Mouse (Mus musculus): ENCODE results near the gene Galnt11.
"Not testable (repeated sequence)": the region's sequence is repeated elsewhere in the genome, so short reads cannot be mapped to it uniquely, and the experiment has no call there.

Galnt11 gene

DNA sequence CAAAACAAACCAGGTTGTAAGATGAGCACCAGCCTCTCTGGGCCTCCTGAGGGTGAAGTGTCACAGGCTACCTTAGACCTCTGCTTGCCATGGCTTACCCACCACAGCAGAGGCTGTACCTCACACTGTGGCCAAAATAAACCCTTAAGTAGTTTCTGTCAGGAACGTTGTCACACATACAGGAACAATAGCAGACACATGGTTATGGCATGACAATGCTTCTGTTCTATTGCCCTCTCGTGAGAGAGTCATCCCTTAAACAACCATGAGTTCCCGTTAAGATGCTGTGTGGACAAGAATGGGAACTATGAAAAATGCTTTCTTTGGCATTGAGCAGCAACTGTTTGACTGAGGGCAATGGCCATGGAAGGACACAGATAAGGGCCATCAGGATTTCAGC lies at the start of gene Galnt11:
Gene Galnt11, plus strand, starts transcription at position 301 of the 400 bp plus-strand sequence.
- DNase-seq (ENCODE audit: low spot score in 2 of 2), result no peak

DNA sequence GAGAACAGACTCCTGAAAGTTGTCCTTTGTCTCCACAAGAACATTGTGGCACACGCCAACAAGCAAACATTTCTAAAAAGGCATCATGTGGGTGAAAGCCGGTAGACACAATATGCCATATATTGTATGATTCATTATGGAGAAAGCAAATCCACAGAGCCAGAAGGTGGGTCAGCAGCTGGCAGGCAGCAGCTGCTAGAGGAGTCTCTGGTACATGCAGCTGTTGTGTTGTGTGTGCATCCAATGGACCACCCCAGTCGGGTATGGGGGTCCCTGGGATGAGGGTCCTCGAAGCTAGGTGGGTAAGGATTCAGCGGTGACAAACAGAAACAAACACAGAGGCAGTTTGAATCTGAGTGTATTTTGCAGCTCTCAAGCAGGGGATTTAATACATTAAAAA lies 43.8 kb upstream of the Galnt11 start:
- DNase-seq (ENCODE audit: low spot score in 2 of 2), result not testable (repeated sequence)

DNA sequence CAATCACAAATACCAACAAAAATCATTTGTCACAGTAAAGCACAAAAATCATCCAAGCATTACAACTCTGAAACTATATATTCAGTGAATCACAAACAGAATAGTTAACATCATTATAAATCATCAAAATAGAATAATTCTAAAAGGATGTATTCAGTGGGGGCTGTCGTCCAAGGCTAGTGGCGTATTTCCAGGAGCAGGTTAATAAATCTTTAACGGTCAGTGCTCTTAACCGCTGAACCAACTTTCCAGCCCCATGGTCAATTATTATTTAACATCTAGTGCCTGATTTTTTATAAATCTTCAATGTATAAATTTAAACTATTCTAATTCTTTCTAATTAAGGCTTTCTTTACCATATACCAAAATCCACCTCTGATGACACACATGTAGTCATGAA lies 43.2 kb upstream of the Galnt11 start:
- DNase-seq (ENCODE audit: low spot score in 2 of 2), result not testable (repeated sequence)

DNA sequence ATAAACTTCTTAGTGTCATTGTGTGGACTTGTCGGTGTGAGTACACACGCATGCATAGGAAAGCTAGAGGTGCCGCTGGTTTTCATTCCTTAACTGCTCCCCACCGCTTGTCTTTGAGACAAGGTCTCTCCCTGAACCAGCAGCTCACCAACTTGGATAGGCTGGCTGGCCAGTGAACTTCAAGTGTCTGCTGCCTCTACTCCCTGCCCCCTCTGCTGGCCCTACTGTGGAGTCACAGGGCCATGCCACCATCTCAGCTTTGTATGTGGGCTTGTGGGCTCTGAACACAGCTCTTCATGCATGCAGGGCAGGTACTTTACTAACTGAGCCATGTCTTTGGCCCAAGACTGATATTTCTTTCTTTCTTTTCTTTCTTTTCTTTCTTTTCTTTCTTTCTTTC lies 42.4 kb upstream of the Galnt11 start:
- DNase-seq (ENCODE audit: low spot score in 2 of 2), result no peak

- no peak for DNase-seq (ENCODE audit: low spot score in 2 of 2)
Measured at GRCm38 (mm10) chr5:25179936-25180488, 41.7 kb upstream of the Galnt11 start.

DNA sequence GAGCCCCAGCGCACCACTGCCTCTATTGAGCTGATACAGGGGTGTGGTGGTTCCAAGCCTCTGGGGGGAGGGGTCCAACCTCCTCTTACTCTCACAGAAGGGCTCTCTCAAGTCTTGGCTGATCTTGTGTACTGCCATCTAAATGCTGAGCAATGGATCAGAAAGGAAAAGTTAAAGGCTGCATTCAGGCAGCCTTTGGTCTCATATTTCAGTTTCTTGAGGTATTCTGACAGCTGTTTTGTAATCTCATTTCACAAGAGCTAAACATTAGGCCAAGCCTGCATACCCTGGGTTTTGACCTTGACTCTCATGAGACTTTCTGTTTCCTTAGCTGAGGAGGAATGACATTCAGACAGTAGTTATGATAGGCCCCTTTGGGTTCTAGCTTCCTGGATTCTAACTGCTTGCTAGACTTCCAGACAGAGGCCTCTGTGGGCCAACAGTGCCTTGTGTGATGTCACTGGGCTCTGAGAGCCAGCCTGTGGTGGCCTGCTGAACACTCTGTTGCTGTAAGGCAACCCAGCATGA lies 40.6 kb upstream of the Galnt11 start, which contains the start of gene Galntl5:
Gene Galntl5, plus strand, starts transcription at position 457 of the 528 bp plus-strand sequence.
- DNase-seq (ENCODE audit: low spot score in 2 of 2), result no peak

- DNase-seq (ENCODE audit: low spot score in 2 of 2), result no peak
Measured at GRCm38 (mm10) chr5:25183595-25183994, 38.1 kb upstream of the Galnt11 start.

DNA sequence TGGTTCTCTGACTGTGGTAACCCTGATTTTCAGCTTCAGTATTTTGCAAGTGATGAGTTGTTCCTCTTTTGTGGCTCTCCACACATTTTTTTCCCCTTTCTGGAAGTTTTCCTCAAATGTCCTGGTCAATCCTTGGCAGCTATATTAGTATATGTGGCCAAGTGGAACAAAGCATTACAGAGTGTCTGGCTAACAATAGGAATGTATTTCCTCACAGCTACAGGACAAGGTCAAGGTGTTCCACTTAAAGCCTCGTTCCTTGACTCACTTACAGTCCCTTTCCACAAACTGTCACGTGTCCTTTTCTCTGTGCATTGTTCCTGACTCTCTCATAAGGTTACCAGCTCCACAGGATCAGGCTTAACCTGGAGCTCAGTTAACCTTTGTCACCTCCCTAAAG lies 37.1 kb upstream of the Galnt11 start:
- DNase-seq (ENCODE audit: low spot score in 2 of 2), result no peak

DNA sequence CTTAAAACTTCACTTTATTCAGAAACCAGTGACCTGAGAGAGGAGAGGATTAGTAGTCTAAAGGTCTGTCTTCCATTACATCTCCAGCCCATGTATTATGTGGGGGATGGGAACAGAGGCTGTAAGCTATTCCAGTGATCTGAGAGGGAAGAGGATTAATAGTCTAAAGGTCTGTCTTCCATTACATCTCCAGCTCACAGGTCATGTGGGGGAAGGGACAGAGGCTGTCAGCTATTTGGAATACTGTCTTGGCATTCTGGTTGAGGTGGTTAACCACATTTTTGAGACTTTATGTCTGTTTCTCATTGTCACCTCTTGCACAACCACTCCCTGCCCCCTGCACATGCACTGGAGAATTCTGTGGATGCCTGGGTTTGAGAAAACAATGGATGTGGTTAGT lies 34.0 kb upstream of the Galnt11 start:
- DNase-seq (ENCODE audit: low spot score in 2 of 2), result no peak

DNA sequence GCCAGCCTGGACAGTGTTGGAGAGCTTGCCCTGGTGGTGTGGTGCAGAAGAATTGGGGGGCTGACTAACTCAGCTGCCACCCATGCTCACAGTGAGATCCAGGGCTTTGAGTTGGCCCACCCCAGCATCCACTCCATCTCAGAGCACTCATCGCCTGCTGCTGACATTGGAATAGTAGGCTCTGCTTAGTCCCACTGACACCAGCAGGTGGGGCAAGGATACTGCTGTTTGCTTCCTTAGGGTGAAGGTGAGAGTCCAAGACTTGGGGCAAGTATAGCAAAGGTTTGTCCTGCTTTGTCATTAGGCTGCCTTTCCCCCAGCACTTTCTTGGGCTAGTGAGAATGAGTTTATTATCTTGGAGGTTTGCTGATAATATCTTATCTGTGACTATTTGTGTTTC lies 32.9 kb upstream of the Galnt11 start:
- DNase-seq (ENCODE audit: low spot score in 2 of 2), result peak in 1 of 2 experiments; percentile 24

DNA sequence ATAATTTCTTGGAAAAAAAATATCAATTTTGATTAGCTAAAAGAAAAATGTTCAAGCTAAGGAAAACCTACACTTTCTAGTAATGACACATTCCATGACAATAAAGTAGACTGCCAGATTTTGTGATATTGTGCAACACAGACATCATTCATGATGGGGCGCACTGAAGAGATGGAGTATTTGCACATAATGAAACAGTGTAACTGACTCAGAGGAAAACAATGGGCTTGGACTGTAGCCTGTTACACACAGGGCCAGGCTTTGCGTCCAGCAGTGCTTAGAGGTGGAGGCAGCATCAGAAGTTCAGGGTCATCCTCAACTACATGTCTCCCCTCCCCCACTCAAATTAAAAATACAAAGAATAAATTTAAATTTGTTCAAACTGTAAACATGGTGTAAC lies 31.2 kb upstream of the Galnt11 start:
- DNase-seq (ENCODE audit: low spot score in 2 of 2), result no peak

- DNase-seq (ENCODE audit: low spot score in 2 of 2), result no peak
Measured at GRCm38 (mm10) chr5:25211872-25212271, 9.8 kb upstream of the Galnt11 start.

DNA sequence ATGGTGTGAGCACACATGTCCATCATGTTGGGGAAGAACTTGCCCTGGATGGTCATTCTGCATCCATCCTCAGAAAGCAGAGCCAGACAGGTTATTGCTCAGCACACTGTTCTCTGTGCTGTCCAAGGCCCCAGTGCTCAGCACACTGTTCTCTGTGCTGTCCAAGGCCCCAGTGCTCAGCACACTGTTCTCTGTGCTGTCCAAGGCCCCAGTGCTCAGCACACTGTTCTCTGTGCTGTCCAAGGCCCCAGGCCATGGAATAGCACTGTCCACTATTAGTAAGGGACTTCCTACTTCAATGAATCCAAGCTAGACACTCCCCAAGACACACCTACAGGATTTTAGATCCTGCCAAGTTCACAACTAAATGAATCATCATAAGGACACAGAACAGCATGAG lies 8.5 kb upstream of the Galnt11 start:
- DNase-seq (ENCODE audit: low spot score in 2 of 2), result not testable (repeated sequence)

- DNase-seq (ENCODE audit: low spot score in 2 of 2), result no peak
Measured at GRCm38 (mm10) chr5:25215006-25215405, 6.7 kb upstream of the Galnt11 start.

GRCm38 (mm10) chr5:25222752-25223702 lies 1.3 kb downstream of the Galnt11 start, which contains the start of gene E130116L18Rik:
Gene E130116L18Rik (minus strand): TSS chr5:25223153.
- DNase-seq (ENCODE audit: low spot score in 2 of 2), result peak; percentile 58 to 85

GRCm38 (mm10) chr5:25224377-25224776 lies 2.7 kb downstream of the Galnt11 start:
- DNase-seq (ENCODE audit: low spot score in 2 of 2), result not testable (repeated sequence)

- DNase-seq (ENCODE audit: low spot score in 2 of 2), result no peak
Measured at GRCm38 (mm10) chr5:25243101-25243500, 21.4 kb downstream of the Galnt11 start.

GRCm38 (mm10) chr5:25245806-25246472 lies 24.2 kb downstream of the Galnt11 start:
- DNase-seq (ENCODE audit: low spot score in 2 of 2), result no peak

DNA sequence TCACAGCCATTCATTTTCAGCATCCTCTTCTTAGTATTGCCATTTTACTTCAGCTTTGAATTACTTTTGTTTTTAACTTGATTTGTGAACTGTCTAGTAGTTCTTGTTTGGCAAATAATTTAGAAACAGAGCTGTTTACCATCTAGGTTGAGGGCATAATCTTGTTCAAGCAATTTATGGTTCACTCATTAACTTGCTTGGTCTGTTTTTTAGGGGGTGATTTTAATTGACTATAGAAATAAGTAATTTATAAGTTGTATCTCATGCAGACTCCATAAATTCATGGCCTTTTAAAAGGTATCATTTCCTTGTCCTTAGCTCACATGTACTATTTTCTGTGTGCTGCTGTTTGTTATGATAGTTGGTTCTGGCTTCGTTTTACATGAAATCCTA lies 24.8 kb downstream of the Galnt11 start:
- DNase-seq (ENCODE audit: low spot score in 2 of 2), result no peak

DNA sequence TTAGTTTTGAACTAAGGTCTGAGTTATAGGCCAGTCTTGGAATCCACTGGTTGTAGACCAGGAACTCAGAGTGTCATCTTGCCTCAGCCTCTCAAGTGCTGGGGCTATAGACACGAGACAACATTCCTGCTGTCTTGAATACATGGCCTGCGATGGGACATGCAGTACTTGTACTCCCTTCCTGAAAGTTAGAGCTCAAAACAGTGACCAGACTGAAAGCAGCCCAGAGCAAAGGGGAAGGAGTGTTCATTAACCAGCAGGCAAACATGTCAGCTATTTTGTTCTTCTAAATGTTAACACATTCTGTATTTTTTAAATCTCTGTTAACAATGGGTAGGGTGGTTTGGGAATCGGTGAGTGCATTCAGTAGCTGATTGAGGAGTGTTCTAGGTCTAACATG lies 25.3 kb downstream of the Galnt11 start:
- DNase-seq (ENCODE audit: low spot score in 2 of 2), result no peak

GRCm38 (mm10) chr5:25252423-25252822 lies 30.7 kb downstream of the Galnt11 start:
- DNase-seq (ENCODE audit: low spot score in 2 of 2), result no peak
